Mouse (Mus musculus) stomach, postnatal 0 days (tissue): ENCODE measurements at regions not wholly inside any gene's neighbourhood (a gene's known extent, or its start where the extent isn't known, plus 50 kb on each side); places are given as distances from the start of the nearest gene placed in this dataset.
"Not testable (repeated sequence)": the region's sequence is repeated elsewhere in the genome, so short reads cannot be mapped to it uniquely, and the experiment has no call there.

Source experiments
- ATAC-seq: fragments of 200-750 bp; cut with Nextera tagmentation; 2 replicates; pipeline ENCODE4 v1.8.0; 2017; ENCODE audit not compliant: low FRiP score, low TSS enrichment
- DNase-seq: peaks from one replicate; pipeline ENCODE4 v3.0.0-alpha.2; 2016; ENCODE audit warnings: low spot score
- H3K27ac ChIP-seq: fragments of 300-500 bp; sonication (generic); replicated peaks from 2 replicates; pipeline ENCODE4 v1.5.1; 2014; ENCODE audit warnings: mild to moderate bottlenecking, control low read depth
- H3K27me3 ChIP-seq: fragments of 300-500 bp; sonication (generic); 2 replicates; pipeline ENCODE4 v1.6.1; 2014; ENCODE audit warnings: low read length; ENCODE audit not compliant: control insufficient read depth, insufficient read depth
- H3K36me3 ChIP-seq: fragments of 300-500 bp; sonication (generic); 2 replicates; pipeline ENCODE4 v1.6.1; 2014; ENCODE audit warnings: low read length, mixed read lengths; ENCODE audit not compliant: control insufficient read depth, insufficient read depth
- H3K4me1 ChIP-seq: fragments of 300-500 bp; sonication (generic); replicated peaks from 2 replicates; pipeline ENCODE4 v1.6.1; 2014; ENCODE audit warnings: antibody characterized with exemption; ENCODE audit not compliant: control insufficient read depth, insufficient read depth
- H3K4me2 ChIP-seq: fragments of 300-500 bp; sonication (generic); replicated peaks from 2 replicates; pipeline ENCODE4 v1.6.1; 2014; ENCODE audit warnings: low read depth, mild to moderate bottlenecking, control low read depth, moderate library complexity
- H3K4me3 ChIP-seq: fragments of 300-500 bp; sonication (generic); 2 replicates; pipeline ENCODE4 v1.5.1; 2014; ENCODE audit warnings: low read depth, low read length, control low read depth
- H3K9ac ChIP-seq: fragments of 300-500 bp; sonication (generic); 2 replicates; pipeline ENCODE4 v1.6.1; 2014; ENCODE audit warnings: mild to moderate bottlenecking, low read length, control low read depth, mixed read lengths
- H3K9me3 ChIP-seq: fragments of 300-500 bp; sonication (generic); 2 replicates; pipeline ENCODE4 v1.6.1; 2016; ENCODE audit warnings: low read length; ENCODE audit not compliant: control insufficient read depth
- CTCF ChIP-seq: IDR thresholded peaks from 2 replicates; pipeline ENCODE4 v1.5.1; 2016; ENCODE audit warnings: antibody characterized with exemption, low read depth, mild to moderate bottlenecking, moderate library complexity
- EP300 ChIP-seq: optimal IDR thresholded peaks from 2 replicates; pipeline ENCODE3; 2016; ENCODE audit warnings: antibody characterized with exemption
- WGBS: fragments of 180-500 bp; shearing (Covaris S2); extraction: QIAGEN DNeasy Blood & Tissue Kit; methylation state at CpG from one replicate; pipeline ENCODE4 v1.1.7; 2014; 5-methylcytosine and 5-hydroxymethylcytosine counted together

DNA sequence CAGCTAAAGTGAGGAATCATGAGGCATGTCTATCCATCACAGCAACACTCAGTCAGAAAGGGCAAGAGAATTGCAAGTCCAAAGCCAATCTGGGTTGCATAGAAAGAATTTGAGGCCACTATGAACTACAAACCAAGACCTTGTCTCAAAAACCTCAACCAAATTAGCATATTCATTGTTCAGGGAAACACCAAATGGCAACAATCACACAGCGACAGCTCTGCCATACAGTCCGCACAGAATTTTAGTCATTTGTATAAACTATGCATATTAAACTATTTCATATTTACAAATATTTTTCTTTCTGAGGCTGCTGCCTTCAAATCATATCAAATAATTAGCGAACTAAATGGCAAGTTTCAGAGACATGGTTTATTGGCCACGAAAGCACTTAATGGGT is 709.6 kb downstream of the Efna5 start:
- Histone ChIP-seq H3K9me3 (no peaks in the 10 kb centered on the region), H3K9ac (no peak overlapping the region), H3K4me2 (no peak overlapping the region), H3K36me3 (no peaks in the 10 kb centered on the region), H3K27me3 (no peaks in the 10 kb centered on the region), H3K27ac (no peak overlapping the region), H3K4me3 (no peak overlapping the region), H3K4me1 (no peaks in the 10 kb centered on the region)
- TF ChIP-seq EP300 (no peak), CTCF (no peak)
- 56% methylated on average over 4 of the region's 4 CpGs for WGBS
- ATAC-seq (no peak), DNase-seq (no peak)

- Histone ChIP-seq H3K27ac (no peak overlapping the region), H3K4me1 (no peaks in the 10 kb centered on the region), H3K27me3 (no peaks in the 10 kb centered on the region), H3K9me3 (no peaks in the 10 kb centered on the region), H3K4me3 (no peak overlapping the region), H3K9ac (no peak overlapping the region), H3K4me2 (no peak overlapping the region), H3K36me3 (no peaks in the 10 kb centered on the region)
- DNase-seq (no peak), ATAC-seq (no peak)
- no peak for TF ChIP-seq CTCF
- TF ChIP-seq EP300: no peak
- 87% methylated on average over 1 of the region's 1 CpGs for WGBS
Observed at GRCm38 (mm10) chr17:62161457-62161856, 719.7 kb downstream of the Efna5 start.

- ATAC-seq: no peak
- Histone ChIP-seq H3K9me3 (no peaks in the 10 kb centered on the region), H3K4me2 (no peak overlapping the region), H3K27me3 (no peaks in the 10 kb centered on the region), H3K4me3 (no peak overlapping the region), H3K4me1 (no peaks in the 10 kb centered on the region), H3K27ac (no peak overlapping the region), H3K9ac (no peak overlapping the region), H3K36me3 (no peaks in the 10 kb centered on the region)
- 40% methylated on average over 2 of the region's 2 CpGs for WGBS
- TF ChIP-seq EP300 (no peak), CTCF (no peak)
- DNase-seq: no peak
Observed at GRCm38 (mm10) chr17:62160301-62160700, 720.8 kb downstream of the Efna5 start.

- ATAC-seq: no peak
- 88% methylated on average over 3 of the region's 3 CpGs for WGBS
Observed at GRCm38 (mm10) chr17:62135050-62135449, 746.1 kb downstream of the Efna5 start.

DNA sequence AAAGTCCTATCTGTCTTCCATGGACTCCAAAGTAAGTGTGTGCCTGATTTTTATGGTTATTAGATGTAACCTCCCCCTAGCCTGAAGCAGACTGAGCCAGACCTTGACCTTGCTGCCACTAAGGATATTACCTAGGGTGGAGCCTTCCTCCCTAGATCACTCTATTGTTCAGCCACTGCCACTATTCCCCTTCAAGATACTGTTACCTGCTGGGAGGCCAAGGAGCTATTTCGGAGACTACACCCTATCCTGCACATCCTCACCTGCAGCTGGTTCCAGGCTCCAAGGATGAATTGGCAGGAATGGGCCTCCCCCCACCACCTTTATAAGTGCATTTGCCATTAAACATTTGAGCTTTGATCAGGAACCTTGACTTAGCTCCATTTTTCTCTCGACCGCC is 769.4 kb downstream of the Efna5 start:
- not testable (repeated sequence) for H3K27me3 ChIP-seq, H3K4me1 ChIP-seq, H3K9me3 ChIP-seq, ATAC-seq, H3K36me3 ChIP-seq, H3K27ac ChIP-seq, H3K4me2 ChIP-seq, DNase-seq, H3K9ac ChIP-seq, H3K4me3 ChIP-seq
- 95% methylated on average over 3 of the region's 3 CpGs for WGBS

More at GRCm38 (mm10) chr17:62135050-62135449, 746.1 kb downstream of the Efna5 start:
- Histone ChIP-seq H3K27me3 (no peaks in the 10 kb centered on the region), H3K4me2 (no peak overlapping the region), H3K4me3 (no peak overlapping the region), H3K4me1 (no peaks in the 10 kb centered on the region), H3K27ac (no peak overlapping the region), H3K9ac (no peak overlapping the region), H3K9me3 (no peaks in the 10 kb centered on the region), H3K36me3 (no peaks in the 10 kb centered on the region)
- TF ChIP-seq EP300: no peak
- no peak for TF ChIP-seq CTCF
- no peak for DNase-seq

DNA sequence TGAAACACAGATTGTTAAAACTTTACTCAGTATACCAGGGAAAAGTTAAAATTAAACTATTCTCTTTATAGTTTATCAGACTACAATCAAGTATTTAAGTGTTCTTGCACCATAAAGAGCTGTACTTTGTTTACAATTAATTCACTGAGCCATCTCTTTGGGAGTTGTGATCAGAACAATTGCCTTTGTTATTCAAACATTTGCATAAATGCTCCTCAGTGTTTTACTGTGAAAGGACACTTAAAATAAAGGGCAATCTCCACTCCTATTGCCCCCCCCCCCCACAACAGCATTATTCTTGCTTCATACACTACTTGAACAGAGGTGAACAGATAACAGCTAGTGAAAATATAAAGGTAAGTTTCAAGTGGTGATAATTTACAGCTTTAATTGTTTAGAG is 772.1 kb downstream of the Efna5 start:
- DNase-seq: no peak
- Histone ChIP-seq H3K27me3 (no peaks in the 10 kb centered on the region), H3K27ac (no peak overlapping the region), H3K9ac (no peak overlapping the region), H3K9me3 (no peaks in the 10 kb centered on the region), H3K4me2 (no peak overlapping the region), H3K4me3 (no peak overlapping the region), H3K36me3 (no peaks in the 10 kb centered on the region), H3K4me1 (no peaks in the 10 kb centered on the region)
- TF ChIP-seq EP300 (no peak), CTCF (no peak)
- ATAC-seq: no peak

- H3K27ac ChIP-seq: no peak overlapping the region
- H3K9ac ChIP-seq: no peak overlapping the region
- no peak overlapping the region for H3K4me2 ChIP-seq
- H3K27me3 ChIP-seq: no peaks in the 10 kb centered on the region
- H3K9me3 ChIP-seq: no peaks in the 10 kb centered on the region
- H3K4me3 ChIP-seq: no peak overlapping the region
- H3K36me3 ChIP-seq: no peaks in the 10 kb centered on the region
- no peaks in the 10 kb centered on the region for H3K4me1 ChIP-seq
- TF ChIP-seq EP300 (no peak), CTCF (no peak)
- no peak for ATAC-seq
- WGBS: 82% methylated on average over 4 of the region's 4 CpGs
- DNase-seq: no peak
Observed at GRCm38 (mm10) chr17:62083281-62083680, 797.8 kb downstream of the Efna5 start.
